Mouse (Mus musculus): ENCODE data around the gene 1700003H04Rik. TPM values are rescaled to one million over a fixed set of nuclear protein-coding genes. Genes with fewer than 3 reads are reported as not detected.

Gene 1700003H04Rik
- polyA plus RNA-seq, 1 experiment from 2014 or later: not detected

DNA sequence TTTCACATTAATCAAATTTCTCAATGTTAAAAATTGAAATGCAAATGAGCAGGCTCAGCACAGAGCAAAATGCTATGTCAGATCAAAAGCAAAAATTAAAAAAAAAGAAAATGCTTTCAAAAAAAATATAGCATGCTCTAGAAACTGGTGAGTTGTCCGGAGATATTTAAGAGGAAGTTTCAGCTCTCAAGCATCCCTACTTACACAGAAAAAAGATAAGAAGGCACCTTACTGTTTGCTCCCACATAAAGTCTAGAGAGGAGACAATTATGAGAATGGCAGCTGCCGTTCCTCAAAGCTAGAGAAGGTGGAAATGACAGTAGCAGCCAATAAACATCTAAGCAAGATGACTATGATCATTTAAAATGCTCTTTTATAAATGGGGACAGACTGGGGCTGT is 25.8 kb downstream of the 1700003H04Rik start:
- ATAC-seq (no peak), DNase-seq (ENCODE audit: low read depth, low spot score) (no peak)
- in situ Hi-C loops (cut with MboI; ENCODE audit: low pct_unique_long_range_greater_than_20kb): no loop called here
- no peak for TF ChIP-seq CTCF (IDR thresholded peaks at IDR 0.05)
- ChIA-PET CTCF (no interaction called here), POLR2A (no interaction called here)
- no peaks in the 10 kb centered on the region for H3K27me3 ChIP-seq

- CTCF ChIA-PET: no interaction called here
- TF ChIP-seq CTCF (IDR thresholded peaks at IDR 0.05): no peak
- DNase-seq (ENCODE audit: low read depth, low spot score) (no peak), ATAC-seq (no peak)
- POLR2A ChIA-PET: no interaction called here
- in situ Hi-C loops (cut with MboI; ENCODE audit: low pct_unique_long_range_greater_than_20kb): no loop called here
- H3K27me3 ChIP-seq: no peaks in the 10 kb centered on the region
Observed at GRCm38 (mm10) chr3:124548898-124549297, 32.0 kb downstream of the 1700003H04Rik start.

DNA sequence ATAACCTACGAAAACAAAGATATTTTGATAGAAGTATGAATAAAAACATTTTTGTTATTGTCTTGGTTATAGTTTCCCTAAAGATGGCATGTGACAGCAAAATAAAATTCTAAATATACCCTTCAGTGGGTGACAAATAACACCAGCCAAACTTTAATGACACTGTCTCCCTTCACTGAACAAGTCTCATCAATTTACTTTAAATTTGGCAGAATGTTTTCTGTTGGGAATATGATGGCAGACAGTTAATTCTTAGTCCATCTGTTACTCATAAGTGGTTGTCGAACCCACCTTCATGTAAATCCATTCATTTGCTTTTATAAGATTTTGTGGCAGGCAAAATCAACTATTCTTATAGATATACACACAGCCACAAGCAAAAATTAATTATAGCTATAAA is 42.6 kb downstream of the 1700003H04Rik start:
- ATAC-seq: no peak
- POLR2A ChIA-PET: no interaction called here
- in situ Hi-C loops (cut with MboI; ENCODE audit: low pct_unique_long_range_greater_than_20kb): no loop called here
- CTCF ChIA-PET: no interaction called here
- no peaks in the 10 kb centered on the region for H3K27me3 ChIP-seq
- DNase-seq (ENCODE audit: low read depth, low spot score): no peak
- no peak for TF ChIP-seq CTCF (IDR thresholded peaks at IDR 0.05)

- CTCF ChIA-PET: no interaction called here
- DNase-seq (ENCODE audit: low read depth, low spot score) (no peak), ATAC-seq (no peak)
- in situ Hi-C loops (cut with MboI; ENCODE audit: low pct_unique_long_range_greater_than_20kb): no loop called here
- POLR2A ChIA-PET: no interaction called here
- H3K27me3 ChIP-seq: no peaks in the 10 kb centered on the region
- TF ChIP-seq CTCF (IDR thresholded peaks at IDR 0.05): no peak
Observed at GRCm38 (mm10) chr3:124536602-124537001, 44.3 kb downstream of the 1700003H04Rik start.

DNA sequence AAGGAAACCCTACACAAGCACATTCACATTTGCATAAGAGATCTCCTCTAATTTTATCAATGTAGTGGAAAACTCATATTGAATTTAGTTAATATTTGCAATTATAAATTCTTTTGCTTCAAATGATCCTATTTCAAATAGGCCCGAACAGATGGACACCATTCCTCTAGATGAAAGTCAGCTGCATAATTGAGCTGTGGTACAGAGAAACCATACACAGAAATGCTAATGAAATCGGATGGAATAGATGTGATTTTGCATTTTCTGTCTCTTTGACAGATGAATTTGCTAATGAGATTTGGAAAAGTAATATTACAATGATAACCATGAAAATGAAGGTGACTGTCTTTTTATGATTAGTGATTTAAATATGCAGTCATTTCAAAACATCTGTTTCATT is 62.1 kb downstream of the 1700003H04Rik start:
- ATAC-seq (no peak), DNase-seq (ENCODE audit: low read depth, low spot score) (no peak)
- ChIA-PET POLR2A (no interaction called here), CTCF (no interaction called here)
- peaks cover 4% of the 10 kb centered on the region for H3K27me3 ChIP-seq
- in situ Hi-C loops (cut with MboI; ENCODE audit: low pct_unique_long_range_greater_than_20kb): no loop called here
- TF ChIP-seq CTCF (IDR thresholded peaks at IDR 0.05): no peak

Other genes with a start within 250 kb of the 1700003H04Rik start
- gene 1700006A11Rik, start 155.1 kb downstream of the 1700003H04Rik start, polyA plus RNA-seq (2021): not detected

Measured in Patski (cell line).